Mouse (Mus musculus) hindlimb bud, embryonic 11.5 days (tissue): ENCODE data around the gene Mtmr14.

ENCODE experiments used
- DNase-seq: peaks from one replicate; pipeline ENCODE4 v3.0.0-alpha.2; 2012; ENCODE audit warnings: low read depth, low spot score; ENCODE audit errors: extremely low spot score

Gene Mtmr14

GRCm38 (mm10) chr6:113276846-113277245 lies 39.2 kb downstream of the Mtmr14 start:
- no peak for DNase-seq

- DNase-seq, result no peak
Measured at GRCm38 (mm10) chr6:113281676-113282075, 44.0 kb downstream of the Mtmr14 start.

- peak; percentile 69 for DNase-seq
Measured at GRCm38 (mm10) chr6:113282101-113282802, 44.6 kb downstream of the Mtmr14 start, which contains the start of gene Cpne9. TSS of gene Cpne9 (plus strand) at chr6:113282307.

- no peak for DNase-seq
Measured at GRCm38 (mm10) chr6:113282969-113283368, 45.3 kb downstream of the Mtmr14 start.

GRCm38 (mm10) chr6:113283500-113283899 lies 45.9 kb downstream of the Mtmr14 start:
- no peak for DNase-seq

GRCm38 (mm10) chr6:113284931-113285330 lies 47.3 kb downstream of the Mtmr14 start:
- DNase-seq, result no peak

- no peak for DNase-seq
Measured at GRCm38 (mm10) chr6:113286316-113286715, 48.7 kb downstream of the Mtmr14 start.

- DNase-seq, result no peak
Measured at GRCm38 (mm10) chr6:113287236-113287635, 49.6 kb downstream of the Mtmr14 start.

- no peak for DNase-seq
Measured at GRCm38 (mm10) chr6:113289346-113289745, 51.7 kb downstream of the Mtmr14 start.

- DNase-seq, result no peak
Measured at GRCm38 (mm10) chr6:113290346-113290745, 52.7 kb downstream of the Mtmr14 start.

GRCm38 (mm10) chr6:113292938-113293337 lies 55.3 kb downstream of the Mtmr14 start:
- DNase-seq, result no peak

- DNase-seq, result no peak
Measured at GRCm38 (mm10) chr6:113296046-113296445, 58.4 kb downstream of the Mtmr14 start.

- no peak for DNase-seq
Measured at GRCm38 (mm10) chr6:113296639-113297038, 59.0 kb downstream of the Mtmr14 start.

- DNase-seq, result no peak
Measured at GRCm38 (mm10) chr6:113301350-113301749, 63.7 kb downstream of the Mtmr14 start.

GRCm38 (mm10) chr6:113302258-113302657 lies 64.6 kb downstream of the Mtmr14 start:
- DNase-seq, result peak; percentile 53

- DNase-seq, result peak; percentile 96
Measured at GRCm38 (mm10) chr6:113306322-113306985, 68.8 kb downstream of the Mtmr14 start.

GRCm38 (mm10) chr6:113306986-113307349 lies 69.3 kb downstream of the Mtmr14 start, which contains the start of gene Brpf1:
TSS of gene Brpf1 (plus strand) at chr6:113307137.
- peak; percentile 67 for DNase-seq

GRCm38 (mm10) chr6:113307481-113308121 lies 70.0 kb downstream of the Mtmr14 start:
- DNase-seq, result no peak

- no peak for DNase-seq
Measured at GRCm38 (mm10) chr6:113308141-113308540, 70.5 kb downstream of the Mtmr14 start.

GRCm38 (mm10) chr6:113315972-113316371 lies 78.3 kb downstream of the Mtmr14 start:
- no peak for DNase-seq

- DNase-seq, result peak; percentile 95
Measured at GRCm38 (mm10) chr6:113326533-113327315, 89.1 kb downstream of the Mtmr14 start, which contains the start of gene Ogg1. TSS of gene Ogg1 (plus strand) at chr6:113326972.
